Mouse (Mus musculus): ENCODE measurements around the gene Ero1l.

The Ero1l gene

DNA sequence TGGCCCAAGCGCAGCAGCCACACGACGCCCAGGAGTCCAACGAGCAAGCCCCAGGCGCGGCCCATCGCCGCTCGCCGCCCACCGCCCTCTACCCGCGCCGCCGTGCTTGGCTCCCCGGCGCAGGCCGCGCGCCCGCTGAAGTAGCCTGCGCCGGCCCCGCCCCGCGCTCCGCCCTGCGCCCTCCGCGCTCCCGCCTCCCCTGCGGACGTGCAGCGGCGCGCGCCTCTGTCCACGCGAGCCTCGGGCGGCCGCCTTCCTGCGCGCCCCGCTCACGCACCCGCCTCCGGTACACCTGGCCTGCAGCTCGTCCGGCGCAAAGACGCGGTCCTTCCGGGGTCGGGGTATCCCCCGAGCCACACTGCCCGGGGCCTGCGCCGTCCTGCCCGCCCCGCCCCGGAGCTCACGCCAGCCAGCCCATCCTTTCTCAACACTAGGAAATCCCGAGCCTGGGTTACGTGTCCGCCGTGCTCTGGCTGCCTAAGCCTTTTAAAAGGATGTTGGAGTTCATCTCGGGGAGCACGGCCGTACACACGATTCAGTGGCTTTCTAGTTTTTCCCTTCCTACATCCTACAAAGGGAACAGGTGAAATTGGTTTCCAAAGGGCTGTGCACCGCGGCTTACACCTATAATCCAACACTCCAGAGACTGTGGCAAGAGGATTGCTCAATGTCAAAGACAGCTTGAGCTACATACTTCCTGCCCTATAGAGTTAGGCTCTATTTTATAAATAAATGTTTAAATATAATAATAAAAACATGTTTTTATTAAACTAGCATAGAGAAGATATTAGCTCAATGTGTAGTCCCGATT is at the start of gene Ero1l:
Ero1l (minus strand) TSS at position 346 of the 811 bp plus-strand sequence.
- peak; percentile 79 to 86 for DNase-seq

DNA sequence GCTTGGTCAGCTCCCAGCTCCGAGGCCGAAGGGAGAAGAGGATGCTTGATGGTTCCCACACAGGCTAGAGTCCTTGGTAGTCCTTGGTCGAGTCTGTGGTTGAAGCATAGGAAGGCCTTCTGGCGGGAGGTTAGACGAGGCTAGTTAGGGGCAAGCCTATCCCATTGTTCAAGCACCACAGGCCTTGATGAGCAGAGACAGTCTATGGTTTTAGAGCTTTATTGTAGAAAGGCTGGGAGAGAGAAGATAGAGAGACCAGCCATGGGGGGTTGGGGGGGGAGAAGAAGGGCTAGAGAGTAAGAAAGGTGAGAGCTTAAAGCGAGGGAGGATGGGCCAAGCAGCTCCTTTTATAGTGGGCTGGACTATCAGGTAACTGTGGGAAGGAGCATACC is 46.6 kb upstream of the Ero1l start:
- DNase-seq = no peak

- peak; percentile 64 to 69 for DNase-seq
Observed at GRCm38 (mm10) chr14:45364211-45365195, 45.9 kb upstream of the Ero1l start.

DNA sequence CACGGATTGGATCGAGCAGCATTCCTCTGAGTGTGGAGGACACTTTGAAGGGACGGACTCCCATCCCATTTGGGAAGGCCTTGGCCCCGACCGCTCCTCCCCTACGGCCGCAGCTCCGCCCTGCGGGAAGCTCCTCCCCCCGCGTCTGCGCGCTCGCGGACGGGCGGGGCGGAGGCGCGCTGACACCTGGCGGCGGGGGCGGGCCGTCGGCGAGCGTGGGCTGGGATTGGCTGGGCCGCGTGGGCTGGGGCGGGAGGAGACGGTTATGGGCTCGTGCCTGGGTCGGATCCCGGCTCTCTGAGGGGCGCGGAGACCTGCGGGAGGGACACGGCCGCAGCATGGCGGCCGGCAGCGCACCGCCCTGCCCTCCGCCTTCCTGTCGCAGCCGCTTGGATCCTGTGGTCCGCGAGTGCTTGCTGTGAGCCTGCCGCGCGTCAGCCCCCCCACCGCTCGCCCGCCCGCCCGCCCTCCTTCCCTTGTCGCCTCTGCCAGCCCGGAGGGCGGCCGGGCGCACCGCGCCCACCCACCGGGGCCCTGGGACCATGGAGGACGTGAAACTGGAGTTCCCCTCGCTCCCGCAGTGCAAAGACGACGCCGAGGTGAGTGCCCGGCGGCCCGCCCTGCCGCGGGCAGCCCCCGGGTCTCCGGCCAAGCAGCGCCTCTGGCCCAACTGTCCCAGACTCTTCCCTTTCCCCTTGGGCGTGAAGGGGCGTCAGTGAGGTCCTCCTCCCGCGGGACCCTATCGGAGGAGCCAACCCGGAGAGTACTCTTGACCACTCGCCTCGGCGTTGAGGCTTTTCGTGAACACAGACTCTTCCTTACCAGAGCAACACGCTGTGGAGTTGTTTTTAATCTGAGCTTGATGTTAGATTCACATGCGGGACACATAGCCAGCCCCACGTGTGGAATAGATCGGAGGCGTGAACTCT is 32.6 kb upstream of the Ero1l start, which contains the start of gene Styx:
Styx (plus strand) TSS at position 163 of the 929 bp plus-strand sequence.
- peak; percentile 91 to 97 for DNase-seq

- peak; percentile 91 to 92 for DNase-seq
Observed at GRCm38 (mm10) chr14:45329589-45330181, 11.1 kb upstream of the Ero1l start, which contains the start of gene Psmc6. Gene Psmc6, plus strand, starts transcription at chr14:45329788.

DNA sequence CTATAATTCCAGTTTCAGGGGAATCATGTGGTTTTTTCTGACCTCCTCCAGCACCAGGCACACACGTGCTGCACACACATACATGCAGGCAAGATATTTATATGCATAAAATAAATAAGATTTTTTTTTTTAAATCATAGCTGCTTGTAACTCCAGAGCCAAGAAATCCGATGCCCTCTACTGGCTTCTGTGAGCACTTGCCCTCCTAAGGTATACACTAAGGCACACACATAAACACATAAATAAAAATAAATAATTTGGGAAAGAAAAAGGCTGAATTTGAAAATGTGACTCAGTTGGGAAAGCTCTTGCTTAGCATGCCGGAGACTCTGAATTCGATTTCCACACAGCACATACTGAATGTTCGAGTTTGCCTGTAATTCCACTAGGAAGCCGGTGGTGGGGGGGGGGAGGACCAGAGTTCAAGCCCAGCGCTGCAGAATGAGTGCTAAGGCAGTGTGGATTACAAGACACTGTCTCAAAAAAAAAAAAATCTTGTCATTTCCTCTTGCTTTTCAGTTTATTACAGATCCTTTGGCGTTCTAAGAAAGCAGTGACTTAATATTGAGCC is 10.5 kb upstream of the Ero1l start:
- no peak for DNase-seq

GRCm38 (mm10) chr14:45328072-45328713 is 9.6 kb upstream of the Ero1l start:
- no peak for DNase-seq

DNA sequence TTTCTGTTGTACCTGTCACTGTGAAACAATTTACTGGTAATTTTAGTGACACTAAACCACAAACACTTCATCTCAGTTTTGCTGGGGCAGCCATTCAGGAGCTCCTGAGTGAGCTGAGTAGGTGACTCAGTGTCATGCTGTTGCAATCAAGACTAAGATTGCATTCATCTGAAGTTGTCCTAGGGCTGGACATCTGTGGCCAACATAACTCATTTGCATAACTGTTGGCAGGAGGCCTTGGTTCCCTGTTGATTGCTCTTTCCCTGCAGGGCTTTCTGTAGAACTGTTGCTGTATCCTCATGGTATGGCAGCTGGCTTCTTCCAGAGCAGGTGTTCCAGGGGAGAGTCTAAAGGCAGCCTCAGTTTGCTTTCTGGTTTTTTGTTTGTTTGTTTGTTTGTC is 6.9 kb upstream of the Ero1l start:
- DNase-seq = no peak

DNA sequence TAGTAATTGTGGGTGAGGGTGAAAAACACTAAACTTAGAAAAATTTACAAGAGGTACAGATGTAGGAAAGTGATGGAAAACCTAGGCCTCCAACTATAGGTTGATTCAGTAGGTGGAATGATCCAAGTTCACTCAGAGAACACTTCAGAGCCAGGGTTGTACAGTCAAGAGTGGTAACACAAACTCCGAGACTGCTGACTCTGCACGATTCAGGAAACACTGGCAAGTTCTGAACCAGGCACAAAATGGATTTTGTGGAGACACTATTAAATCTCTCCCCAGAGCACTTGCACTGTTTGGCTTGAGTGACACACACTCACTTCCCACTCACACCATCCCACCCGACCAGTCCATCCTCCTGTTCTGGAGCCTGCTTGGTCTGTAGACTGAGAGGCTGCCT is 4.7 kb upstream of the Ero1l start:
- no peak for DNase-seq

DNA sequence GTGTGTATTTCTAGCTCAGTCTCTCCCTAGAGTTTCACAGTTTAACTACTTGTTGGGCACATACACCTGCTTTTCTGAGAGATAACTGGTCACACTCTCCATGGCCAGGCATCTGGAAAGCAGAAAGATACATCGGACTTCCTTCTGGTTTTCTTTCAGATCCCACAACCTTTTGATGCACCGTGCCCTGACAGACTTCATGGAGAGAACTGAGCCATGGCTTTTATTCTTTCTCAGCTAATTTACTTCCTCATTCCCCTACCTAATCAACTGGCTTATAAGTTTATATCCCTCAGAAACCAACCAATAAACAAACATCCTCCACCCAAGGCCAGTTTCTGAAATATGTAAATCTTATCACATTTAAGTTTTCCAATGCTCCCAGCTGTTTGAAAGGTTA is 3.9 kb upstream of the Ero1l start:
- DNase-seq = no peak

- DNase-seq = no peak
Observed at GRCm38 (mm10) chr14:45321622-45322021, 3.1 kb upstream of the Ero1l start.

DNA sequence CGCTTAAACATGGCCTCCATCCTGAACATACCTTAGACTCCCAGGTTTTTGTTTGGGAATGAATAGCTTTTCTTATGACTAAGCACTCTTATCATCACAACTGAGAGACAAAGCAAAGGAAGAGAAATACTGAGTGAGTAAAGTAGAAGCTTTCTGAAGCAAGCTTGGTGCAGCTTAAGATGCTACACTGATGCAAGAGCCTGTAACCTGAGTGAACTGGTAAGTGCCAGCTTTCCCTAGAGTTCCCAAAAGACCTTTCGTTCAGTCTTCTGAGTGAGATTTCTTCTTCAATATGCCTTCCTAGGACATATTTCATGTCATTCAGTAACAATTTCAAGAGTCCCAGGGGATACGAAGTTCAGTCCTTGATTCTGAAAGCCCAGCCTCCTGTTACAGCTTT is 2.5 kb upstream of the Ero1l start:
- DNase-seq = no peak

- DNase-seq = no peak
Observed at GRCm38 (mm10) chr14:45320111-45320510, 1.5 kb upstream of the Ero1l start.

GRCm38 (mm10) chr14:45319237-45319610 is 653 bp upstream of the Ero1l start:
- no peak for DNase-seq

- peak in 1 of 2 experiments; percentile 61 for DNase-seq
Observed at GRCm38 (mm10) chr14:45317921-45318411, 605 bp downstream of the Ero1l start.

GRCm38 (mm10) chr14:45316927-45317326 is 1.6 kb downstream of the Ero1l start:
- no peak for DNase-seq

- no peak for DNase-seq
Observed at GRCm38 (mm10) chr14:45310101-45310500, 8.5 kb downstream of the Ero1l start.

GRCm38 (mm10) chr14:45309646-45310045 is 8.9 kb downstream of the Ero1l start:
- peak; percentile 24 to 48 for DNase-seq

- DNase-seq = no peak
Observed at GRCm38 (mm10) chr14:45307630-45308328, 10.8 kb downstream of the Ero1l start.

- DNase-seq = no peak
Observed at GRCm38 (mm10) chr14:45305852-45306251, 12.7 kb downstream of the Ero1l start.

Measured in cerebellum, postnatal 36 days (tissue).